9 mouse cellular contexts compared by ENCODE assay signal in genomic region chr10:44292205-44292604, GRCm38 (mm10). TPM values are rescaled to one million over a fixed set of nuclear protein-coding genes. Genes with fewer than 3 reads are reported as not detected.
DNase-seq lines count a peak whose midpoint lies in the region; ATAC-seq and TF ChIP-seq lines count a peak whose summit lies in the region.
"Had no signal": no experiment of that assay in that cellular context is flagged by ENCODE, and none has a peak within 500 bp of the region (broad histone marks: within the 10 kb centered on the region; RNA-seq: fewer than 3 reads in every experiment).

No protein-coding gene starts in this region.

- no peak overlapping the region for H3K4me3 ChIP-seq in kidney, postnatal 0 days (replicated peaks; ENCODE audit: low read depth, low read length)
- no peak overlapping the region for H3K4me3 ChIP-seq in kidney, embryonic 16.5 days (ENCODE audit: low read length)
- H3K4me3 ChIP-seq: embryonic facial prominence, embryonic 12.5 days; liver, embryonic 13.5 days had no signal

- ATAC-seq in kidney, postnatal 0 days (replicated peaks; ENCODE audit: low FRiP score, low read depth) = no peak
- no peak for ATAC-seq in kidney, embryonic 16.5 days (ENCODE audit: low FRiP score, low TSS enrichment)

- DNase-seq in kidney, postnatal 0 days (ENCODE audit: low spot score) = peak; percentile 72
- DNase-seq in 416B (ENCODE audit: low read depth) = peak; percentile 68
- peak; percentile 41 for DNase-seq in CD4-positive helper T cell, adult 2 months (ENCODE audit: low read depth, low spot score)
- DNase-seq in embryo, embryonic 11 days = peak; percentile 49
- DNase-seq in lung, postnatal 36 days = peak; percentile 75
- DNase-seq in right cerebral cortex, postnatal 10 days (ENCODE audit: low spot score in 2 of 2) = no peak
- DNase-seq: liver, embryonic 13.5 days had no signal

- H3K27me3 ChIP-seq in kidney, postnatal 0 days (ENCODE audit: insufficient read depth, low read length) = no peaks in the 10 kb centered on the region
- no peaks in the 10 kb centered on the region for H3K27me3 ChIP-seq in kidney, embryonic 16.5 days (ENCODE audit: insufficient read depth, low read length)
- H3K27me3 ChIP-seq: embryonic facial prominence, embryonic 12.5 days; liver, embryonic 13.5 days had no signal

- H3K9me3 ChIP-seq in kidney, postnatal 0 days (replicated peaks; ENCODE audit: low read length) = no peaks in the 10 kb centered on the region
- H3K9me3 ChIP-seq in kidney, embryonic 16.5 days (ENCODE audit: low read length) = no peaks in the 10 kb centered on the region
- H3K9me3 ChIP-seq: embryonic facial prominence, embryonic 12.5 days; liver, embryonic 13.5 days had no signal

- 0 out of 2 replicates have a peak, but pooled peaks cover 16% of the 10 kb centered on the region for H3K36me3 ChIP-seq in kidney, postnatal 0 days (ENCODE audit: insufficient read depth, low read length)
- peaks cover 21% of the 10 kb centered on the region for H3K36me3 ChIP-seq in kidney, embryonic 16.5 days (ENCODE audit: insufficient read depth, low read length)

- H3K4me1 ChIP-seq in kidney, postnatal 0 days (replicated peaks; ENCODE audit: insufficient read depth, low read length) = no peaks in the 10 kb centered on the region
- no peaks in the 10 kb centered on the region for H3K4me1 ChIP-seq in kidney, embryonic 16.5 days (ENCODE audit: insufficient read depth, low read length)
- H3K4me1 ChIP-seq: embryonic facial prominence, embryonic 12.5 days; liver, embryonic 13.5 days had no signal

- H3K9ac ChIP-seq in kidney, postnatal 0 days (ENCODE audit: low read depth, low read length) = no peak overlapping the region
- H3K9ac ChIP-seq in kidney, embryonic 16.5 days (replicated peaks; ENCODE audit: low read length) = no peak overlapping the region
- H3K9ac ChIP-seq: embryonic facial prominence, embryonic 12.5 days; liver, embryonic 13.5 days had no signal

- 38% methylated on average over 3 of the region's 3 CpGs for WGBS in kidney, postnatal 0 days
- WGBS in kidney, embryonic 16.5 days = 44% methylated on average over 3 of the region's 3 CpGs

- no peak overlapping the region for H3K27ac ChIP-seq in kidney, postnatal 0 days
- H3K27ac ChIP-seq in kidney, embryonic 16.5 days (ENCODE audit: low read length) = no peak overlapping the region
- H3K27ac ChIP-seq: embryonic facial prominence, embryonic 12.5 days; liver, embryonic 13.5 days had no signal

- no peak overlapping the region for H3K4me2 ChIP-seq in kidney, postnatal 0 days (ENCODE audit: low read length)
- H3K4me2 ChIP-seq in kidney, embryonic 16.5 days (replicated peaks; ENCODE audit: low read depth, low read length) = no peak overlapping the region
- H3K4me2 ChIP-seq: embryonic facial prominence, embryonic 12.5 days; liver, embryonic 13.5 days had no signal

- TF ChIP-seq CTCF in kidney, postnatal 0 days (IDR thresholded peaks at IDR 0.05; ENCODE audit: low read depth) = peak; percentile 74

RNA-seq across cellular contexts. Expression of gene Atg5, which starts 24.0 kb away (rescaled TPM):
- 51.4 and 56.6 TPM in 2 replicates for polyA plus RNA-seq in kidney, postnatal 0 days (2015; fragmentation: Nextera tagmentation; extraction: Ambion mirVana)
- polyA plus RNA-seq in kidney, embryonic 16.5 days (2015; fragmentation: Nextera tagmentation; extraction: Ambion mirVana) = 52.4 and 55.6 TPM in 2 replicates

Comparison
In these comparisons a context has a peak if more than half of its experiments do, and no peak if none do; other contexts are left out.
1. DNase-seq: peak in kidney, postnatal 0 days (single experiment), 416B (single experiment), CD4-positive helper T cell, adult 2 months (single experiment), embryo, embryonic 11 days (single experiment) and lung, postnatal 36 days (single experiment); none in right cerebral cortex, postnatal 10 days (0 of 2).